Mouse (Mus musculus): Measurements from ENCODE around the gene Stat5a. TPM values are rescaled to one million over a fixed set of nuclear protein-coding genes. Genes with fewer than 3 reads are reported as not detected.

Stat5a gene
- polyA plus RNA-seq, 1 experiment from 2014 or later, result 0.85 TPM

DNA sequence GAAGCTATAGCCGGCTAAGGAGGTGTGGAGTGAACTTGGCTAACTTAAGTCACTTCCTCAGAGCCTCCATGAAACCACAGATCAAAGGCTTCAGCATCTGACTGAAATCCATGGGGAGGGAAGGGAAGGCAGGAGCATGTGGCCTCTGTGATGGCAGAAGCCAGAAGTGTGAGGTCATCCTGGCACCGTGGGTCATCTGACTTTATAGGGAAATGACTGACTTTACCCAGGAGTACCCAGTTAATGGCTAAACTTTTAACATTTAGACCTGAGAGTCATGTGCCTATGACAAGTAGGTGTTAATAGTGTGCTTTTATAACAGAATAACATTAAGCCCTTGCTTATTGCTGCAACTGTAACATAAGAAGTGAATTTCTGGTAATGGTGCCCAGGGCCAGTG is 49.0 kb downstream of the Stat5a start:
- Histone ChIP-seq H3K27ac (no peak overlapping the region), H3K9ac (no peak overlapping the region), H3K36me3 (ENCODE audit: poor library complexity, severe bottlenecking) (peaks cover 33% of the 10 kb centered on the region), H3K4me1 (no peaks in the 10 kb centered on the region), H3K4me2 (no peak overlapping the region), H3K27me3 (no peaks in the 10 kb centered on the region), H3K4me3 (no peak overlapping the region), H3K9me3 (replicated peaks) (no peaks in the 10 kb centered on the region)
- WGBS, result 80% methylated on average over 2 of the region's 2 CpGs
- ATAC-seq, result no peak

DNA sequence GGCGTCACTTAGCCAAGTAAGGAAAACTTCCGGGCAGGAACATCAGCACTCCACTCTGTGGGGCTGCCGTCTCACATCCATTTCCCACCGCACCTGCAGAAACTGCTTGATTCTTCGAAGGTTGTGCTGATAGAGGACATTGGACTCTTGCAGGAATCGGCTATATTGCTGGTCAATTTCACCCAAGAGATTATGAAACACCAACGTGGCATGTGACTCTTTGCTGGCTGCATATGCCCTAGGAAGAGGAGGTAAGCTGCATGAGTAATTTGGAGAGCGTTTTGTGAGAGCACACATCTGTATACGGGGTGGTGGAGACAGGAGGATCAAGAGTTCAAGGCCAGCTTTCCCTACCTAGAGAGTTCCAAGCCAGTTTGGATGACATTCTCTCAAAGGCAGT is 49.4 kb downstream of the Stat5a start:
- H3K36me3 ChIP-seq (ENCODE audit: poor library complexity, severe bottlenecking), result peaks cover 29% of the 10 kb centered on the region
- no peak for ATAC-seq

DNA sequence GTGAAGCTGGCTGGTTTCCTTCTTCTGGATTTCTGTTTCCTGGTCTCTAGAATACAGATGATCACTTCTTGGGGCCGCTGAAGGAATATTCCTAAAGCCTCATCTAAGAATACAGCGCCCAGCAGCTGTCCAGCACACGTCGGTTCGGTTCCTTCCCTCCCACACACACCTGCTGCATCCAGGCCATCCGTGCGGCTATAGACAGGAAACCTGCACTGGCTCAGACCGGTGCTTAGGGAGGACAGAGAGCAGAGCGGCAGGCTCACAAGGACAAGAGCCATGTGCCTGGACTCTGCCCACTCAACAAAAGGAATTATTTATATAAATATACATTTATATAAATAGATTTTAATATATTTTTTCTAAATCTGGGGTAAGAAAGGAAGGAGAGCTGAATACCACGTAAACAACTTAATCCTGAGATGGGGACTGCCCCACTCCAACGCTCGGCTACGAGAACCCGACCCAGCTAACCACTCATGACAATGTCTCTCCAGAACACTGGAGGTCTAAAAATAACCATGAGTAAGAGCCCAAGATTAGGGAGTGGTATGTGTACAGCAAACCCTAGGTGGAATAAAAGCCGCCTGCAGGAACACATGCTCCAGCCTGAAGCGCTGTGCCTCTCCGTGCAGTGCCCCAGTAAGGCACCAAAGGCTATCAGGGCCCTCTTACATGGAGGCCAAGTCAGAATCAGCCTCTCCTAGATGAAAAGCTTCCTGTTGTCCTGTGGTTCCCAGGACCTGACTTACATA is 53.4 kb downstream of the Stat5a start:
- Histone ChIP-seq H3K4me3 (no peak overlapping the region), H3K27ac (no peak overlapping the region), H3K4me2 (no peak overlapping the region), H3K27me3 (no peaks in the 10 kb centered on the region), H3K4me1 (no peaks in the 10 kb centered on the region), H3K9me3 (replicated peaks) (no peaks in the 10 kb centered on the region; the same call in 1 of the 2 replicates), H3K36me3 (ENCODE audit: poor library complexity, severe bottlenecking) (0 out of 2 replicates have a peak, but pooled peaks cover 6% of the 10 kb centered on the region), H3K9ac (no peak overlapping the region)
- WGBS, result 89% methylated on average over 17 of the region's 17 CpGs
- no peak for ATAC-seq

More for the DNA sequence above, 49.4 kb downstream of the Stat5a start:
- Histone ChIP-seq H3K4me3 (no peak overlapping the region), H3K9ac (no peak overlapping the region), H3K27ac (no peak overlapping the region), H3K27me3 (no peaks in the 10 kb centered on the region), H3K4me2 (no peak overlapping the region), H3K4me1 (no peaks in the 10 kb centered on the region), H3K9me3 (replicated peaks) (no peaks in the 10 kb centered on the region)
- 88% methylated on average over 9 of the region's 9 CpGs for WGBS

DNA sequence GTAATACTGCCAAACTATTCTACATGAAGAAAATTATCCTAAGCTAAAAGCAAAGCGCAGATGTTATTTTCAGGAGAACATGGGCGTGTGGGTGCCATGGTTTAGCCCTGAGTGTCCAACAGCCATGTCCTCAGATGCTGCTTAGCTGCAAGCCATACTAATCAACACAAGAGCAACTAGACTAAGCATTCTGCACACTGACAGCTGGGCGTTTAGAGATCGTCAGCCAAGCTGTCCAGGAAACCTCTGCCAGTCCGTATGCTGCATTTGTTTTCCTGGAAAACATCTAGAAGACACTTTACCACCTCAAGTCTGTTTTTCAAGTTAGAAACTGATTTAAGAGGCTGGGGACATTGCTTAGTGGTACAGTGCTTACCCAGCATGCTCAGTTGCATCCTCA is 55.3 kb downstream of the Stat5a start:
- no peaks in the 10 kb centered on the region for H3K27me3 ChIP-seq
- no peak overlapping the region for H3K4me2 ChIP-seq
- H3K9ac ChIP-seq, result no peak overlapping the region
- H3K9me3 ChIP-seq (replicated peaks), result no peaks in the 10 kb centered on the region; the same call in 1 of the 2 replicates
- no peak overlapping the region for H3K4me3 ChIP-seq
- no peak for ATAC-seq
- H3K27ac ChIP-seq, result no peak overlapping the region
- H3K4me1 ChIP-seq, result no peaks in the 10 kb centered on the region
- no peaks in the 10 kb centered on the region for H3K36me3 ChIP-seq (ENCODE audit: poor library complexity, severe bottlenecking)
- WGBS, result 81% methylated on average over 5 of the region's 5 CpGs

DNA sequence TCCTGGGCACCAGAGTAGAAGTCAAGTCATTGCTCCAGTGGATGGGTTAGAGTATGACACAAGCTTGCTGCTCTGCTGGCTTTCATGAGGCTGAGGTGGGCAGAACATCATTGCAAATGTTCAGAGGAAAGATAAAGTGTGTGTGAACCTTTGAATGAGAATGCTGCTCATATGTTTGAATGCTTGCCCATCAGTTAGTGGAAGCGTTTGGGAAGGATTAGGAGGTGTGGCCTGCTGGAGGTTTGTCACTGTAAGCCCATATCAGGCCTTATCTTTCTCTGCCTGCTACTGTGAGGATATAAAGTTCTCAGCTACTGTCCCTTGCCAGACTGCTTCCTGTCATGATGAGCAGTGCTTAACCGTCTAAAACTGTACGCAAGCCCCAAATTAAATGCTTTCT is 55.9 kb downstream of the Stat5a start:
- H3K4me2 ChIP-seq, result no peak overlapping the region
- H3K36me3 ChIP-seq (ENCODE audit: poor library complexity, severe bottlenecking), result no peaks in the 10 kb centered on the region
- no peak for ATAC-seq
- no peaks in the 10 kb centered on the region; the same call in 1 of the 2 replicates for H3K9me3 ChIP-seq (replicated peaks)
- H3K9ac ChIP-seq, result no peak overlapping the region
- H3K4me3 ChIP-seq, result no peak overlapping the region
- no peaks in the 10 kb centered on the region for H3K27me3 ChIP-seq
- 94% methylated on average over 3 of the region's 3 CpGs for WGBS
- no peaks in the 10 kb centered on the region for H3K4me1 ChIP-seq
- no peak overlapping the region for H3K27ac ChIP-seq

DNA sequence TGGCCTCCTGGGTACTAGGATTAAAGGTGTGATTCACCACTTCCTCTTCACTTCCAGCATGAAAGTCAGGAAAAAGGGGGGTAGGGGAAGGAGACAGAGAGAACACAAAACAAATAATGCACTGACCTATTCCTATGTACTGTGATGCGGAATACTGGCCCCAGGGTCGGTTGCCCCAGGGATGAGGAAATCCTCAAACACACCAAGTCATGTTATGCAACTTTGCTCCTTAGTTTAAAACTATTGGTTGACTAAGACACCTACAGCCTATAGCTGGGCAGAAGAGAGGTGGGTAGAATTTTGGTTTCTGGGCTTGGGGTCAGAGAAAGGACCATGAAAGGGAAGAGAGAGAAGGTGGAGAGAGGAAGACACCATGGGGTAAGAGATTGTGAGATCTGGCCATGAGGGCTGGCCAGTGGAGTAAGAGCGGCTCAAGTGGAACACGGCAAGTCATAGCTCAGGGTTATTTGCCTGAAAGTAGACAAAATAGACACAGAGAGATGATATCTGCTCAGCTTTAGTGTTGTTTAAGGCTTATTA is 57.4 kb downstream of the Stat5a start:
- no peak overlapping the region for H3K27ac ChIP-seq
- WGBS, result 93% methylated on average over 4 of the region's 4 CpGs
- H3K4me1 ChIP-seq, result no peaks in the 10 kb centered on the region
- no peak for ATAC-seq
- no peak overlapping the region for H3K4me2 ChIP-seq
- H3K36me3 ChIP-seq (ENCODE audit: poor library complexity, severe bottlenecking), result no peaks in the 10 kb centered on the region
- H3K27me3 ChIP-seq, result no peaks in the 10 kb centered on the region
- H3K9ac ChIP-seq, result no peak overlapping the region
- H3K9me3 ChIP-seq (replicated peaks), result no peaks in the 10 kb centered on the region; the same call in 1 of the 2 replicates
- H3K4me3 ChIP-seq, result no peak overlapping the region

DNA sequence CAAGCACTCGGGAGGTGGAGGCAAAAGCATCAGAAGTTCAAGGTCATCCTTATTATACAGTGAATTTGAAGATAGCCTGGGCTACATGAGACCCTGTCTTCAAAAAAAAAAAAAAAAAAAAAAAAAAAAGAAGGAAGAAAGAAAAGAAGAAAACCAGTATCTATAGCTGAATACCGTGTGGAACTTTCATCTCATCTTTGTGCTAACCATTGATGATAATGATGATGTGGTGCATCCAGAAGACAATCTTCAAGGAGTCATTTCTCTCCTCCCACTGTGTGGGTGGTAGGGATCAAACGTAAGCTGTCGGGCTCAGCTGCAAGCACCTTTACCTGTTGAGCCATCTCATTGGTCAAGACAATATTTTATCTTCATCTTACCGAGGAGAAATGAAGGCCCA is 58.9 kb downstream of the Stat5a start:
- Histone ChIP-seq H3K27ac (no peak overlapping the region), H3K36me3 (ENCODE audit: poor library complexity, severe bottlenecking) (no peaks in the 10 kb centered on the region), H3K4me1 (no peaks in the 10 kb centered on the region), H3K4me2 (no peak overlapping the region), H3K4me3 (no peak overlapping the region), H3K9me3 (replicated peaks) (no peaks in the 10 kb centered on the region; the same call in 1 of the 2 replicates), H3K9ac (no peak overlapping the region), H3K27me3 (no peaks in the 10 kb centered on the region)
- WGBS, result 95% methylated on average over 5 of the region's 5 CpGs
- no peak for ATAC-seq

DNA sequence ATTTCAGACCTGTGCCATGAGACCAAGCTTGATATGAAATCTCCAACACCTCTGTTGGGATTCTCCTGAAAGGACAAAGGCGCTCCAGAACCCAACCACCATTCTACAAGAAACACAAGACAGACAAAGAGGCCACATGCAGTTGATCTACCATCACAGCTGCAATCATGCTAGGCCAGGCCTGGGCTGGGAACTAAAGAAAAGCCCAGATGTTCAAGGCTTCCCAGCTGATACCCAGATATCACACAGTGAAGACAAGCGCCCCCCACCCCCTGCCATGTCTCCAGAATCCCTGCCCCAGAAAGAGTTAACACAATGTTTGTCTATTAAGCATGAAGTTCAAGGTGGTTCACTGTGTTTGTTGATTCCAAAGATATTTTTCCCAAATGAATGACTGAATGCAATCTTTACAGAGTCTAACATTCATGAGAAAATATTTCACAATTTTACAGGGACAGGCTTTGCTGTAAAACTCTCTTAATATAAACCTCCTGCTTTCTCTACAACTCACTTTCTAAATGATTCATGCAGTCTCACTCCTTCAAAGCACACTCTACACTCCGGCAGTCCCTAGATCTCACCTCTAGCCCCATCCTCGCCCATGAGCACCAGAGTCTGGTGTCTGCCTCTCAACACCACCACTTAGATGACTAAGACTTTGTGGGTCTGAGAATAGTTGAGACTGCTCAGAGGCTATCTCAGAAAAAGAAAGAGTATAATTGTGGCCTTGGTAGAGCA is 61.9 kb downstream of the Stat5a start:
- H3K36me3 ChIP-seq (ENCODE audit: poor library complexity, severe bottlenecking), result no peaks in the 10 kb centered on the region
- no peak for ATAC-seq
- 89% methylated on average over 4 of the region's 4 CpGs for WGBS

DNA sequence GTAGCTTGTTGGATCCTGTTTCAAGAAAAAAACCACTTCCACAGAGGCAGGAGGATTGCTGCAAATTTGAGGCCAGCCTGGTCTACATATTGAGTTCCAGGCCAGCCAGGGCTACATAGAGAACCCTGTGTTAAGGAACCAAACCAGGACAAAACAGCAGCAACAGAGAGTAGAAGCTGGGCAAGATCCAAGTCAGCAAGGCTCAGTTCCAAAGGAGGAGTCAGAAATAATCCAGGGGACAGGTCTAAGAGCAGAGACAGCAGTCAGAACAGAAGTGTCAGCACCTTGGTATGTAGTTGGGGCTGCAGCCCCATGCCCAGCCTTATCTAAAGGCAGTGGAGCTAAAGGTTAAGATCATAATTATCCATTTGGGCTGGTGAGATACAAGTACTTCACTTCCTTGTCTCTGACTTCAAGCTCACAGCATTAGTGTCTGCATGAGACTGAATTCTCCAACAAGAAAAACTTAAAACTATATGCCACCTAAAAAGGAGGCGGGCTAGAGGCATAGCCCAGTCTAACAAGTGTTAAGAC is 65.3 kb downstream of the Stat5a start:
- Histone ChIP-seq H3K4me1 (no peaks in the 10 kb centered on the region), H3K4me3 (no peak overlapping the region), H3K4me2 (no peak overlapping the region), H3K9ac (no peak overlapping the region), H3K9me3 (replicated peaks) (no peaks in the 10 kb centered on the region), H3K27me3 (no peaks in the 10 kb centered on the region), H3K27ac (no peak overlapping the region), H3K36me3 (ENCODE audit: poor library complexity, severe bottlenecking) (no peaks in the 10 kb centered on the region)
- WGBS, result 87% methylated on average over 1 of the region's 1 CpGs
- no peak for ATAC-seq

More for the DNA sequence above, 61.9 kb downstream of the Stat5a start:
- H3K27ac ChIP-seq, result no peak overlapping the region
- no peaks in the 10 kb centered on the region for H3K4me1 ChIP-seq
- no peak overlapping the region for H3K4me2 ChIP-seq
- H3K9me3 ChIP-seq (replicated peaks), result no peaks in the 10 kb centered on the region
- no peak overlapping the region for H3K9ac ChIP-seq
- H3K27me3 ChIP-seq, result no peaks in the 10 kb centered on the region
- no peak overlapping the region for H3K4me3 ChIP-seq

DNA sequence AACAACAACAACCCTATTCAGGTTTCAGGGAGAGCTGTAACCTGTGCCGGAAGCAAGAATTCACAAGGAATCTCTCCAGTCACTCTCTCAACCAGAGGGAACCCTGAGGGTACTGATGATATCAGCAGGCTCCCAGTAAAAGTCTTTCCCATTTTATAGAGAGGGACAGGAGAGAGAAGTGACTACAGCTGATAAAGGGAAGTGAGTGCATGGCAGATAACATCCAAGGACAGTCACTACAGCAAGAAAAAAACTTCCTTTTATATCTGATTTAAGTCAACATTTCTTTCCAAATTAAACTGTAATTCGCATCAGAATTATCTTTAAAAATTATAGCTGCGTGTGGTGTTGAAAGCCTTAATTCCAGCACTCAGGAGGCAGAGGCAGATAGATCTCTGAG is 68.2 kb downstream of the Stat5a start:
- Histone ChIP-seq H3K9ac (no peak overlapping the region), H3K4me2 (no peak overlapping the region), H3K27ac (no peak overlapping the region), H3K4me3 (no peak overlapping the region), H3K4me1 (peaks cover 12% of the 10 kb centered on the region), H3K36me3 (ENCODE audit: poor library complexity, severe bottlenecking) (no peaks in the 10 kb centered on the region), H3K9me3 (replicated peaks) (no peaks in the 10 kb centered on the region), H3K27me3 (no peaks in the 10 kb centered on the region)
- 88% methylated on average over 3 of the region's 3 CpGs for WGBS
- ATAC-seq, result no peak

DNA sequence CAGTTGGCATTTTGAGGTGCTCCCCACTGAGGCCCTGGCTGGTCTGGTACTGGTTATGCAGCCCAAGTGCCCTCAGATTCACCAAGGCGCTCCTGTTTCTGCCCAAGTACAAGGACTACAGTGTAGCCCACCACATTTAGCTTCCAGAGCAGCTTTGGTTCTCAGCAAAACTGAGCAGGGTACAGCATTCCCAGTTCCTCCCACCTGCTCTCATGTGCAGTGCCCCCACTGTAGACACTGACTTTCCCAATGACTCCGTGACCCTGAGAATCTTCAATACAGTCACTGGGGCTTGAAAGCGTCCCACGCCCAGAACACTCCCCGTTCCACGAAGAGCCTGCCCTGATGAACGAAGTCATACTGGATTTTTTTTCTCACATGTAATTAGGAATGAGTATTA is 71.5 kb downstream of the Stat5a start:
- no peak for ATAC-seq
- Histone ChIP-seq H3K4me1 (peaks cover 12% of the 10 kb centered on the region), H3K27ac (no peak overlapping the region), H3K9ac (no peak overlapping the region), H3K9me3 (replicated peaks) (no peaks in the 10 kb centered on the region), H3K27me3 (no peaks in the 10 kb centered on the region), H3K36me3 (ENCODE audit: poor library complexity, severe bottlenecking) (no peaks in the 10 kb centered on the region), H3K4me2 (no peak overlapping the region), H3K4me3 (no peak overlapping the region)
- WGBS, result 78% methylated on average over 7 of the region's 7 CpGs

DNA sequence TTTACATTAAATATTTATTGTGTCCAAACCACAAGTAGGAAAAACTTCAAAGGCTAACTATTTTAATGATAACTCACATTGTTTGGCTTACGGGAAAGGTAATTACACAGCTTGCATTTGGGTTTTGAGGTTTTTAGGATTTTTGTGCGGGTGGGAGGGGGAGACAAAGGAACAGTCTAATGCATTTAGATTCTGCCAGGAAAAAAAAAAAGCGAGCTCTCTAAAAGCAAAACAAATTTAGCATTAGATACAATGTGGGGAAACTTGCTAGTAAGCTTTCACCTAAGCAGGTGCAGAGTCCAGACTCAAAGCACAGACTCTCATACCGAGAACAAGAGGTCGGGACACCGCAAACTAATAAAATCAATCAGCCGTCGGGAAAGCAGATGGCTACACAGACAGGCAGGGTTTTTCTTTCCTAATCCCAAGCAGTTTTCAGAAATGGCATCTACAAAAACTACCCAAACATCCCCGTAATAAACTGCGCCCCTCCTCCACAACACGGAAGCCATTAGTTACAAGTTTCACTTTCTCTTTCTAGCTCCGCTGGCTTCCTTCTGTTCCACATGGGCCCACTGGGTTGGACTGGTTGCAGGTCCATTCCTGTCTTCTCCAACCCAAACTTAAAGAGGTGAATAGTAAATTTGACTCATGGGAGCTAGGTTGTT is 72.2 kb downstream of the Stat5a start:
- Histone ChIP-seq H3K27me3 (no peaks in the 10 kb centered on the region), H3K9ac (no peak overlapping the region), H3K4me3 (no peak overlapping the region), H3K36me3 (ENCODE audit: poor library complexity, severe bottlenecking) (no peaks in the 10 kb centered on the region), H3K4me2 (peak overlapping the region; percentile 2; the same call in 1 of the 2 replicates), H3K27ac (no peak overlapping the region), H3K4me1 (peaks cover 12% of the 10 kb centered on the region), H3K9me3 (replicated peaks) (no peaks in the 10 kb centered on the region)
- ATAC-seq, result no peak
- 58% methylated on average over 12 of the region's 12 CpGs for WGBS

Measured in forebrain, embryonic 13.5 days (tissue).